Mouse (Mus musculus): Measurements from ENCODE around the gene Sv2a. TPM values are rescaled to one million over a fixed set of nuclear protein-coding genes. Genes with fewer than 3 reads are reported as not detected.
A peak's percentile ranks its signal among the peaks of the same experiment; 100 is the strongest.
"Not testable (repeated sequence)": the region's sequence is repeated elsewhere in the genome, so short reads cannot be mapped to it uniquely, and the experiment has no call there.

Gene Sv2a
- polyA plus RNA-seq, 2 experiments, result 3.6 to 13.8 TPM

DNA sequence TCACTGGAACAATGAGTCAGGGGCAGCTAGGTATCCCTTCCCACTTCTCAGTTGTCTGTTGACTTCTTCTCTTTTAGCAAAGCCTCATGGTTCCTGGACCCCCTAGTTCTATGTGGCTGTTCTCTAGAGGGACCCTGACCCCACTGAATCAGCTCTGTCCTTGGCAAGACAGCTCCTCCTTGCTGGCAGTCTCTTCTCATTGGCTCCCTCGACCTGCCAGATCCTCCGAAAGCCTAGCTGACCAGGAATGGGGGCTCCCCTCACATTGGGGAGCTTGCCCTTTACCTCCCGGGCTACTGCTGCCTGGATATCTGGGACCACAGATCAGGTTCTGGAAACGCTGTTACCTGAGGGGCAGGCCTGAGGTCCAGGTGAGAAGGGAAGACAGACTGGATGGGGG, 10.7 kb upstream of the Sv2a start:
- H3K4me1 ChIP-seq (ENCODE audit: control insufficient read depth, insufficient read depth, low read length), result peaks cover 12% of the 10 kb centered on the region
- no peaks in the 10 kb centered on the region for H3K27me3 ChIP-seq (ENCODE audit: control insufficient read depth, insufficient read depth, low read length)
- H3K4me3 ChIP-seq (replicated peaks; ENCODE audit: low read length), result no peak overlapping the region
- ATAC-seq (ENCODE audit: low FRiP score, low read depth) (no peak), DNase-seq (ENCODE audit: low spot score) (no peak)
- peaks cover 27% of the 10 kb centered on the region for H3K36me3 ChIP-seq (ENCODE audit: control insufficient read depth, insufficient read depth, low read length)
- H3K4me2 ChIP-seq (replicated peaks; ENCODE audit: low read depth, low read length, severe bottlenecking), result no peak overlapping the region
- no peaks in the 10 kb centered on the region for H3K9me3 ChIP-seq (ENCODE audit: control insufficient read depth, low read length)
- H3K27ac ChIP-seq (replicated peaks; ENCODE audit: low read depth, low read length), result no peak overlapping the region
- no peak overlapping the region for H3K9ac ChIP-seq (ENCODE audit: low read depth, low read length, severe bottlenecking)
- no peak for TF ChIP-seq POLR2A (IDR thresholded peaks at IDR 0.05; ENCODE audit: borderline replicate concordance, extremely low read depth, insufficient read depth, insufficient read length)
- WGBS, result 92% methylated on average over 4 of the region's 4 CpGs

GRCm38 (mm10) chr3:96170976-96171545, 9.9 kb upstream of the Sv2a start:
- TF ChIP-seq POLR2A (IDR thresholded peaks at IDR 0.05; ENCODE audit: borderline replicate concordance, extremely low read depth, insufficient read depth, insufficient read length), result no peak
- Histone ChIP-seq H3K36me3 (ENCODE audit: control insufficient read depth, insufficient read depth, low read length) (peaks cover 34% of the 10 kb centered on the region), H3K9ac (ENCODE audit: low read depth, low read length, severe bottlenecking) (peak overlapping the region; percentile 71; the same call in 1 of the 2 replicates)

DNA sequence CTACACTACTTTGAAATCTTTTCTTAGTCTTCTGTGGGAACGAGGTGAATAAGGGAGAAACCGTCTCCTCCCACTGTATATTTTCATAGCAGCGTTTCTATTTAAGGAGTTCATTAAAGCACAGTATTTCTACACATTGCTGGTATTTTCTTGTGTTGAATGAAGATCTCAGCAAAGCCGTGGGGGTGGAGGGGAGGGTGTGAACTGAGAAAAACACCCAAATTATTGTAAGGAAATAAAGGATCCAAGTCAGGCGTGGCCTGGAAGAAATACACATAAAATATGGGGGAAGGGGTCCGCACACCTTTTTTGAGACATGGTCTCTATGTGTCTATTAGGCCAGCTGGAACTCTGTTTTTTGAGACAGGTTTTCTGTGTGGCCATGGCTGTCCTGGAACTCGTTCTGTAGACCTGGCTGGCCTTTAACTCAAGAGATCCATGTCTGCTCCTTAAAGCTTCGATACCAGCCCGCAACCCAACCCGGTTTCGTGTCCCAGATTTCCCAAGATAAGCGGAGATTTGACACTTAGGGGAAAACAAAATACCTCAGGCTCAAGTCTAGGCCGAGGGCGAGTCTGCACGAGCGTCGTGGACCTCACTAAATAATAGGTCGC, 9.3 kb upstream of the Sv2a start:
- WGBS, result 17% methylated on average over 18 of the region's 18 CpGs

More at GRCm38 (mm10) chr3:96170976-96171545, 9.9 kb upstream of the Sv2a start:
- DNase-seq (ENCODE audit: low spot score), result no peak
- Histone ChIP-seq H3K4me2 (replicated peaks; ENCODE audit: low read depth, low read length, severe bottlenecking) (peak overlapping the region; percentile 57), H3K27me3 (ENCODE audit: control insufficient read depth, insufficient read depth, low read length) (no peaks in the 10 kb centered on the region), H3K4me3 (replicated peaks; ENCODE audit: low read length) (peak overlapping the region; percentile 90), H3K9me3 (ENCODE audit: control insufficient read depth, low read length) (no peaks in the 10 kb centered on the region), H3K4me1 (ENCODE audit: control insufficient read depth, insufficient read depth, low read length) (peaks cover 12% of the 10 kb centered on the region), H3K27ac (replicated peaks; ENCODE audit: low read depth, low read length) (peak overlapping the region; percentile 97; the same call in 1 of the 2 replicates)
- no peak for ATAC-seq (ENCODE audit: low FRiP score, low read depth)
- 73% methylated on average over 10 of the region's 10 CpGs for WGBS

DNA sequence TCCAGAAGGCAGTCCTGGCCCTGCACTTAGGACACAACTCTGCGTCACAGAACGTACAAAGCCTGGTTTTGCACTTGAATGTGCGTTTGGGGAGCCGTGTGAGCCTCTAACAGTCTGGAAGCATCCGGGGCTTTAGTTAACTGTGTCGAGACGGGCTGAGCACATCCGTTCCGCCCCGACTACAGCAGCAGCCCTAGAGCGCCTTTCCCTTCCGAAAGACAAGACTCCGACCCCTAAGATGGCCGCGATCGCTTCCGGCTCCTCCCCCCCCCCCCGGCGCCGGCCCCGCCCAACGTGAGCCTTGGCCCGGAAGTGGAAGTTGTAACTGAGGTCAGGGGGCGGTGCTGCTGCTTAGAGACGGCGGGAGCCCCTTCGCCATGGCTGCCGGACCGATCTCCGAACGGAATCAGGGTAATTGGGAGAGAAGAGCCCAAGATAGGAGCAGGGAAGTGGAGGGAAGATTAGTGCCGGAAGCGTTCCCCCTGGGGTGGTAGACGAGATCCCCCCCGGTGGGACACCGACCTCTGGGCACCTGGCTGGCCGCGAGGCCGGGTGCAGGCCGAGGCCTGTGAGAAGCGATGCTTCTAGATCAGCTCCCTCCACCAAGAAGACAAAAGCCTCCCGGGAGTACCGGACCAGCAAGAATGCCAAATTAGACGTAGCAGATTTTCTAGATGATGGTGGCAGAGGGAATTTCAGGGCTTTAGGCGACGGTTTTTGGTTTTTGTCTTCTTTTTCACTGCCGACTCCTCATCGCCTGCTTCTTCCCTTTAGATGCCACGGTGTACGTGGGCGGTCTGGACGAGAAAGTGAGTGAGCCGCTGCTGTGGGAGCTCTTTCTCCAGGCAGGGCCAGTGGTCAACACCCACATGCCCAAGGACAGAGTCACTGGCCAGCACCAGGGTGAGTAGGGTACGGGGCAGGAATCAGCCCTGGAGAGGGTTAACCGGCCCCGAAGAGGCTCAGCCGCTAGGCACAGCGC, 8.5 kb upstream of the Sv2a start, which contains the start of gene Sf3b4:
Sf3b4 (plus strand) TSS at position 136 of the 982 bp plus-strand sequence.
- peak; percentile 94 for DNase-seq (ENCODE audit: low spot score)
- Histone ChIP-seq H3K4me3 (replicated peaks; ENCODE audit: low read length) (peak within 1 kb of the TSS; percentile 90), H3K4me2 (replicated peaks; ENCODE audit: low read depth, low read length, severe bottlenecking) (peak within 1 kb of the TSS; percentile 85), H3K9me3 (ENCODE audit: control insufficient read depth, low read length) (no peaks in the 10 kb centered on the region), H3K36me3 (ENCODE audit: control insufficient read depth, insufficient read depth, low read length) (peaks cover 45% of the 10 kb centered on the region), H3K9ac (ENCODE audit: low read depth, low read length, severe bottlenecking) (peak within 1 kb of the TSS; percentile 71), H3K4me1 (ENCODE audit: control insufficient read depth, insufficient read depth, low read length) (peaks cover 12% of the 10 kb centered on the region), H3K27me3 (ENCODE audit: control insufficient read depth, insufficient read depth, low read length) (no peaks in the 10 kb centered on the region), H3K27ac (replicated peaks; ENCODE audit: low read depth, low read length) (peak within 1 kb of the TSS; percentile 97)
- TF ChIP-seq POLR2A (IDR thresholded peaks at IDR 0.05; ENCODE audit: borderline replicate concordance, extremely low read depth, insufficient read depth, insufficient read length), result peak; percentile 91; the same call in 1 of the 2 replicates
- under 1% methylated on average over 55 of the region's 58 CpGs for WGBS
- ATAC-seq (ENCODE audit: low FRiP score, low read depth), result peak; percentile 94

More for the DNA sequence above, 9.3 kb upstream of the Sv2a start:
- Histone ChIP-seq H3K36me3 (ENCODE audit: control insufficient read depth, insufficient read depth, low read length) (peaks cover 41% of the 10 kb centered on the region), H3K9me3 (ENCODE audit: control insufficient read depth, low read length) (no peaks in the 10 kb centered on the region), H3K9ac (ENCODE audit: low read depth, low read length, severe bottlenecking) (peak overlapping the region; percentile 71), H3K27me3 (ENCODE audit: control insufficient read depth, insufficient read depth, low read length) (no peaks in the 10 kb centered on the region), H3K27ac (replicated peaks; ENCODE audit: low read depth, low read length) (peak overlapping the region; percentile 97), H3K4me3 (replicated peaks; ENCODE audit: low read length) (peak overlapping the region; percentile 90), H3K4me1 (ENCODE audit: control insufficient read depth, insufficient read depth, low read length) (peaks cover 12% of the 10 kb centered on the region), H3K4me2 (replicated peaks; ENCODE audit: low read depth, low read length, severe bottlenecking) (peak overlapping the region; percentile 57)
- no peak for TF ChIP-seq POLR2A (IDR thresholded peaks at IDR 0.05; ENCODE audit: borderline replicate concordance, extremely low read depth, insufficient read depth, insufficient read length)
- DNase-seq (ENCODE audit: low spot score) (no peak), ATAC-seq (ENCODE audit: low FRiP score, low read depth) (peak; percentile 12; the same call in 1 of the 2 replicates)

DNA sequence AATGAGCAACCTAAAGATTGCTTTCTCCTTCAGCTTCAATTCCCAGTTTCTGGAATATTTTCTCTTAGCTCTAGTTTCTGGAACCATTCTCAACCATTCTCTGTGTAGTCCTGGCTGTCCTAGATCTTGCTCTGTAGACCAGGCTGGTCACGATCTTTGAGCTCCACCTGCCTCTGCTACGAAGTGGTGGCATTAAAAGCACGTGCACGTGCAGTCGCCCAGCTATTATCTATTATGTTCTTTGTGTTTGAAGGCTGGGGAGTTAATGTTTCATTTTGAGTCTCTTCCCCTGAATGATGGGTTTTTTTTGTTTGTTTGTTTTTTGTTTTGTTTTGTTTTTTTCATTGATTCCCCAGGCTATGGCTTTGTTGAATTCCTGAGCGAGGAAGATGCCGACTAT, 7.8 kb upstream of the Sv2a start:
- TF ChIP-seq POLR2A (IDR thresholded peaks at IDR 0.05; ENCODE audit: borderline replicate concordance, extremely low read depth, insufficient read depth, insufficient read length), result no peak
- no peaks in the 10 kb centered on the region for H3K27me3 ChIP-seq (ENCODE audit: control insufficient read depth, insufficient read depth, low read length)
- no peak for DNase-seq (ENCODE audit: low spot score)
- H3K27ac ChIP-seq (replicated peaks; ENCODE audit: low read depth, low read length), result no peak overlapping the region
- no peaks in the 10 kb centered on the region for H3K9me3 ChIP-seq (ENCODE audit: control insufficient read depth, low read length)
- peak overlapping the region; percentile 85 for H3K4me2 ChIP-seq (replicated peaks; ENCODE audit: low read depth, low read length, severe bottlenecking)
- H3K36me3 ChIP-seq (ENCODE audit: control insufficient read depth, insufficient read depth, low read length), result peaks cover 52% of the 10 kb centered on the region
- WGBS, result 40% methylated on average over 7 of the region's 7 CpGs
- H3K4me3 ChIP-seq (replicated peaks; ENCODE audit: low read length), result peak overlapping the region; percentile 90
- ATAC-seq (ENCODE audit: low FRiP score, low read depth), result no peak
- peaks cover 12% of the 10 kb centered on the region for H3K4me1 ChIP-seq (ENCODE audit: control insufficient read depth, insufficient read depth, low read length)
- peak overlapping the region; percentile 71 for H3K9ac ChIP-seq (ENCODE audit: low read depth, low read length, severe bottlenecking)

DNA sequence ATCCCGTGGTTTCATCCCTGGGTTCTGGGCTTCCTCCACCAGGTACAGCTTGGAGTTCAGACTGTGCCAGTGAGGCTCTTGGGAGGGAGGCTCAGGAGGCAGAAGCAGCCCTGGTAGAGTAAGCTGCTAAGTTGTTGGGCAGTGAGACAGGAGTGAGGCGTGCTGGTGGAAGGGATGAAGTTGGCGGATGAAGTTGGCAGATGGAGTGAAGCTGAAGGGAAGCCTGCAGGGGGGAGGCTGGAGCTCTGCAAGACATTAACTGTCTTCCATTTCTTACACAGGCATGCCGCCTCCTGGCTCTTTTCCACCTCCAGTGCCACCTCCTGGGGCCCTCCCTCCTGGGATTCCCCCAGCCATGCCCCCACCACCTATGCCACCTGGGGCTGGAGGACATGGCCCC, 6.9 kb upstream of the Sv2a start:
- H3K27me3 ChIP-seq (ENCODE audit: control insufficient read depth, insufficient read depth, low read length); H3K4me2 ChIP-seq (replicated peaks; ENCODE audit: low read depth, low read length, severe bottlenecking); H3K9me3 ChIP-seq (ENCODE audit: control insufficient read depth, low read length); DNase-seq (ENCODE audit: low spot score); ATAC-seq (ENCODE audit: low FRiP score, low read depth); H3K9ac ChIP-seq (ENCODE audit: low read depth, low read length, severe bottlenecking); H3K4me3 ChIP-seq (replicated peaks; ENCODE audit: low read length); H3K27ac ChIP-seq (replicated peaks; ENCODE audit: low read depth, low read length): not testable (repeated sequence)
- Histone ChIP-seq H3K36me3 (ENCODE audit: control insufficient read depth, insufficient read depth, low read length) (peaks cover 54% of the 10 kb centered on the region), H3K4me1 (ENCODE audit: control insufficient read depth, insufficient read depth, low read length) (peaks cover 12% of the 10 kb centered on the region)
- WGBS, result 86% methylated on average over 4 of the region's 4 CpGs

All from limb, embryonic 14.5 days (tissue).